Mouse (Mus musculus) bone marrow, adult 2 months (tissue): ENCODE results near the gene Zim1.

Source experiments
- CTCF ChIP-seq: fragments of 200-500 bp; IDR thresholded peaks from 2 replicates; pipeline ENCODE4 v1.5.1; 2011; ENCODE audit warnings: low read length, control low read depth; ENCODE audit not compliant: control insufficient read depth, insufficient read depth
- POLR2A ChIP-seq: fragments of 200-500 bp; IDR thresholded peaks from 2 replicates; pipeline ENCODE4 v1.6.1; 2011; ENCODE audit warnings: low read depth, mild to moderate bottlenecking, control low read depth, low read length, borderline replicate concordance; ENCODE audit not compliant: control insufficient read depth

DNA sequence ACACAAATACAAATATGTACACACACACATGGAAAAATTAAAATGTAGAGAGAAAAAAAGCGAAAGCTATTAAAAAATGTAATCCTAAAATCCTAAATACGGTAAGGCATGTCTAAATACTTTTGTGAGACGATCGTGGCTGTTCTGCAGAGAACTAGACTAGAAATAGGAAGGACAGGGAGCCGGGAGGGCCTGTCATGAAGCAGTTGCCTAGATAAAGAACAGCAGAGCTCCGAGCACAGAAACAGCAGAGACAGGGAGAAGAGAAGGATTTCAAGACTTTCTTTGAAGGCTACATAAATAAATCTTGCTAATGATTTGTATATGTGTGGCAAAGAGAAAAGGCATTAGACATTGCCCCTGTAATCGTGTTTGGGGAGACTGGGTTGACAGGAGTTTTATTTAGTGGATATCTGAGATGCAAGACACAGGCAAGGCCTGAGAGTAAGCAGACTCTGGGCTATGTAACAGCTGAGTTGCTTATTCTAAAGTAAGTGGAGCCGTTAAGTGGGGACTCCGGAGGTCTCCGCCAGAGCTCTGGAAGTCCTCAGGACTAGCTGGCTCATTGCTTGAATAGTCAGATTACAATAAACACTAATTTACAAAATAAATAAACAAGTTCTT is 48.1 kb upstream of the Zim1 start:
- TF ChIP-seq POLR2A (no peak), CTCF (no peak)
